Mouse (Mus musculus): ENCODE data around the gene Gm49339. TPM values are rescaled to one million over a fixed set of nuclear protein-coding genes. Genes with fewer than 3 reads are reported as not detected.
"Not testable (repeated sequence)": the region's sequence is repeated elsewhere in the genome, so short reads cannot be mapped to it uniquely, and the experiment has no call there.

Gene Gm49339
- 1,000 to 10,000 TPM in 1 of 26 experiments, 100 to 1,000 TPM in 25; 130 to 1,055 (median 342) TPM for total RNA-seq (2018; cell fraction: chromatin; rRNA removed)
- 100 to 1,000 TPM; 319 to 759 (median 483) TPM for total RNA-seq (2018; cell fraction: cytosol; rRNA removed)
- total RNA-seq (2018; cell fraction: nucleus; rRNA removed) = 1,000 to 10,000 TPM in 8 of 26 experiments, 100 to 1,000 TPM in 18; 351 to 1,847 (median 599) TPM
- 497 to 1,039 TPM (median 515 TPM) in 3 replicates for polyA plus RNA-seq (2018)

DNA sequence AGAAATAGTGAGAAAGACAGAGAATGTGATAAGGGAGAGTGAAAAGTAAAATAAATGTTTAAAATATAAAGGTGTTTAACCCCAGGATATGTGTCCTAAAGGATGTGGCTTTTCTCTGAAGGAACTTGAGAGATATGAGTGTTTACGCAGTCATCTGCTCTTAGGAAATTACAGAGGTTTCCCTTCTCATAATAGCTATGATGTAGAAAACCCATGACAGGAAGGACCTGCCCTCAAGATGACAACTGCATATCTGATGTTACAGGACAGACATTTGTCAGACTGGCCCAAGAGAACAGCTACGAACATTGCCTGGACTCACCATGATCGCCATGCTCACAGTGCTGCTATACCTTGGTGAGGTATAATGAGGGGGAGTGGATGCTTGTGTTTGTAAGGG, at the start of gene Gm49339, which contains the start of gene Lilr4b:
Gene Gm49339 (plus strand): TSS at position 216 of the 400 bp plus-strand sequence.
Gene Lilr4b (plus strand): TSS at position 236 of the 400 bp plus-strand sequence.
- 0% methylated on average over 1 of the region's 3 CpGs for WGBS (ENCODE audit: missing documents)
- Histone ChIP-seq H3K79me2 (ENCODE audit: inconsistent target) (peaks cover 46% of the 10 kb centered on the region), H3K27ac (peak within 1 kb of the TSS; percentile 96), H3K4me3 (ENCODE audit: inconsistent target) (peak within 1 kb of the TSS; percentile 65)
- H3K36me3 ChIP-seq (ENCODE audit: inconsistent target) = not testable (repeated sequence)

DNA sequence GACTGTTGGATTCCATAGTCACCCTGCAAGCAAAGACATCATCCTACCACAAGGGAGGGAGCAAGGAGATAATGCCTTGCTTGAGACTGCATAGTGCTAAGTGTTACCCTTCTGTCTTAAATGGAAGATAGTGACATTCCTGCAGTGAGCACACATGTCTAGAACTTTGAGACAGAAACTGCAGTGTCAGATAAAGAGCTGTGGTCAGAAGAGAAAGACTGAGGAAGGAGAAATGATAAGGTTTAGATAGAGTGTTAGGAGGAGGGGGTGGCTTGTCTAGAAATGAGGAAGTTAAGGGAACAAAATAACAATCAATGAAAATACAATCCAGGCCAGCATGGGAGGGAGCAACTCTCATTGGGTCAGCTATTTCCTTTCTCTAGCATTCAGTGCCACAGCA, 47.5 kb upstream of the Gm49339 start:
- Histone ChIP-seq H3K36me3 (ENCODE audit: inconsistent target) (no peaks in the 10 kb centered on the region), H3K27ac (no peak overlapping the region), H3K79me2 (ENCODE audit: inconsistent target) (no peaks in the 10 kb centered on the region), H3K4me3 (ENCODE audit: inconsistent target) (no peak overlapping the region)

DNA sequence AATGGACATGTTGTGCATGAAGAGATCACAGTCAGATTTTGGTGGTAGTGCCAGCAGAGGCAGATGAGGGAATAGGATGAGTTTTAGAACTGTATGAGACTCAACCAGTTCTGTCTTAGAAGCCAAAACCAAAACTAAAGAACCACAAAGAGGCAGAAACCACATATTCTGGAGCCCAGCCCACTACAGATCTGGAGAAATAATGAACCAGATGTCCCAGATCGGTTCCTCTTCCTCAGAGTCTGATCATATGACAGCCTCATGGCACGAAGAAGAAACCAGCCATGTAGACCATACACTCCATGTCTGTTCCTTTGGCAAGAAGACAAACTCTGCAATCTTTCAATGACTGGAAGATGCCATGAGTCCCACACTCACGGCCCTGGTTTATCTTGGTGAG, 44.7 kb upstream of the Gm49339 start:
- H3K27ac ChIP-seq = peak overlapping the region; percentile 50
- no peak overlapping the region for H3K4me3 ChIP-seq (ENCODE audit: inconsistent target)
- WGBS (ENCODE audit: missing documents) = 28% methylated on average over 3 of the region's 3 CpGs
- H3K36me3 ChIP-seq (ENCODE audit: inconsistent target) = no peaks in the 10 kb centered on the region
- no peaks in the 10 kb centered on the region for H3K79me2 ChIP-seq (ENCODE audit: inconsistent target)

DNA sequence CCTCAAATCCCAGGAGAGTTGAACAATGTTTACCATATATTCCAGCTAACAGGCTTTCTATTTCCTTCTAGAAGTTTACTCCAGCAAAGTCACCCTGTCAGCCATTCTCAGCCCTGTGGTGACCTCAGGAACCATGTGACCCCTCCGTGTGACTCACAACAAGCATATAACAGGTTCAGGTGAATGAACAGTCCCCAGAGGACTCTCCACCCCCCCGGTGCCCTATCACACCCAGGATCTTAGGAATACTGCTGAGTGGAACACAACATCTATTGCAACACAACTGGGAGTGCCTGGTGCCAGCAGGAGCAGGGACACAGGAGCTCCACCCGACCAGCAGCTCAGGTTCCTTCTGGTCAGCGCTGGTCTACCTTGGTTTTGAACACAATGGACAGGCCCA, 28.8 kb upstream of the Gm49339 start:
- H3K4me3 ChIP-seq (ENCODE audit: inconsistent target) = peak overlapping the region; percentile 36; the same call in 1 of the 2 replicates
- peak overlapping the region; percentile 91 for H3K27ac ChIP-seq
- WGBS (ENCODE audit: missing documents) = 79% methylated on average over 4 of the region's 4 CpGs
- H3K36me3 ChIP-seq (ENCODE audit: inconsistent target) = no peaks in the 10 kb centered on the region
- peaks cover 33% of the 10 kb centered on the region for H3K79me2 ChIP-seq (ENCODE audit: inconsistent target)

DNA sequence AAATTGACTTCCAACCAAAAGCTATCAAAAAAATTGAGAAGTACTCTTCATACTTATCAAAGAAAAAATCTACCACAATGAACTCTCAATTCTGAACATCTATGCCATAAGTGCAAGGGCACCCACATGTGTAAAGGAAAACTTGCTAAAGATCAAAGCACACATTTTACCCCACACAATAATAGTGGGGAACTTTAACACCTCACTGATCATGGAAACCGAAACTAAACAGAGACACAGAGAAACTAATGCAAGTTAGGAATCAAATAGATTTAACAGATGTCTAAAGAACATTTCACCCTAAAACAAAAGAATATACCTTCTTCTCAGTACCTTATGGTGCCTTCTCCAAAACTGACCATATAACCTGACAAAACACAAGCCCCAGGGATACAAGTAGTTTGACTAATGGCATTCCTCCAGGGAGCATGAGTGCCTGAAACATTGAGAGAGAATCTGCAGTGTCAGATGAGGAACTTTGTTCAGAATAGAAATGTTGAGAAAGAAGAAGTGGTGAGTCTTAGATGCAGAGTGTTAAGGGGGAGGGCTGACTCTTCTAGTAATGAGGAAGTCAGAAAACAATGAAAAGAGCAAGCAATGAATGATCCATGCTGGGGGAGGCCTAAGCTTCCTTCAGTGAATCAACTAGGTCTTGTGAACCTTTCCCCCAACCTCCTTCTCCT, 26.7 kb upstream of the Gm49339 start:
- Histone ChIP-seq H3K4me3 (ENCODE audit: inconsistent target) (peak overlapping the region; percentile 36), H3K36me3 (ENCODE audit: inconsistent target) (no peaks in the 10 kb centered on the region), H3K79me2 (ENCODE audit: inconsistent target) (peaks cover 33% of the 10 kb centered on the region), H3K27ac (peak overlapping the region; percentile 91)
- 0% methylated on average over 1 of the region's 1 CpGs for WGBS (ENCODE audit: missing documents)

DNA sequence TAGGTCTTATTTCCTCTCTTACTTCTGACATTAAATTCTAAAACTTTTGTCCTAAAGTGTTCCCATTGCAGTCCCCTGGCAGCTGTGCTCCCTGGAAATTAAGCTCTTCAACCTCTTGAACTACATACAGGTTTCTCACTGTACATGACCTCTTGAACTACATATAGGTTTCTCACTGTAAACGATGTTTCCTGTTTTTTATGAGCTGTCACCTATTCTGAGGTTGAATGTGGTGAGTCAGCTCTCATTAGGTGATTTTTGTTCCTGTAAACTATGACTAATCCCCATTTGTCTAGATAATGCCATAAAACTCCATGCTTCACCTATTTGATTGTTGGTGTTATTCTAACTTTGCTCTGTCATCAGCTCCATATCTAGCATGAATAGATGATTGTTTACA, 26.0 kb upstream of the Gm49339 start:
- no peaks in the 10 kb centered on the region for H3K36me3 ChIP-seq (ENCODE audit: inconsistent target)
- H3K4me3 ChIP-seq (ENCODE audit: inconsistent target) = no peak overlapping the region
- peaks cover 33% of the 10 kb centered on the region for H3K79me2 ChIP-seq (ENCODE audit: inconsistent target)
- 14% methylated on average over 1 of the region's 1 CpGs for WGBS (ENCODE audit: missing documents)
- H3K27ac ChIP-seq = peak overlapping the region; percentile 91

DNA sequence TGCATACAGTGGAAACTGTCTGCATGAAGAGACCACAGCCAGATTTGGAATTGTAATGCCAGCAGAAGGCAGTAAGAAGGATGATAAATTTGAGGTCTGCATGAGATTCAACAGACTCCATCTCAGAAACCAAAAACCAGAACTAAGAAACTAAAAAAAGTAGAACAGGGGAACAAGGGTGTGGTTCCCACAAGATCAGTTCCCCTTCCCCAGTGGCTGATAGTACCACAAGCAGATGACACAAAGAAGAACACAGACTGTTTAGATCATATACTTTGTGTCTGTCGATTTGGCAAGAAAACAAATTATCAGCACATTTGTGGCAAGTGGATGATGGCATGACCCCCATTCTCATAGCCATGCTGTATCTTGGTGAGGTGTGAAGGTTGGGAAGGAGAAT, 24.6 kb upstream of the Gm49339 start:
- no peaks in the 10 kb centered on the region for H3K36me3 ChIP-seq (ENCODE audit: inconsistent target)
- 0% methylated on average over 1 of the region's 1 CpGs for WGBS (ENCODE audit: missing documents)
- H3K79me2 ChIP-seq (ENCODE audit: inconsistent target) = peaks cover 27% of the 10 kb centered on the region
- peak overlapping the region; percentile 91 for H3K27ac ChIP-seq
- no peak overlapping the region for H3K4me3 ChIP-seq (ENCODE audit: inconsistent target)

DNA sequence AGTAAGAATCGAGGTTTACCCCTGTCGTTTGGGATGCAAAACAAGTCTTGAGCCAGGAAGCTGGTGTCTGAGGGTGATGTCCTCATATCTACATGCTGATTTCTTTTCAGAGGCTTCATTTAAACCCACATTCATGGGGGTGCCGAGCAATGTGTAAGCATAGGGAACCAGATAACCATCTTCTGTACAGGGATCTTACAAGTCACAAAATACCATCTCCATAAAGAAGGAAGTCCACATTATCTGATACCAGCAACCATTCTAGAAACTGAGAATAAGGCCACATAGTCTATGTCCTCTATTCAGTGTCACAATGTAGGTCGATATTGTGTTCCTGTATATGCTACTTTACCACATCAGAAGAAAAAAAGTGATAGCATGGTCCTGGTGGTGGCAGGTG, 24.0 kb upstream of the Gm49339 start:
- Histone ChIP-seq H3K4me3 (ENCODE audit: inconsistent target) (no peak overlapping the region), H3K36me3 (ENCODE audit: inconsistent target) (no peaks in the 10 kb centered on the region), H3K27ac (peak overlapping the region; percentile 91), H3K79me2 (ENCODE audit: inconsistent target) (peaks cover 21% of the 10 kb centered on the region)
- WGBS (ENCODE audit: missing documents) = 13% methylated on average over 3 of the region's 4 CpGs

DNA sequence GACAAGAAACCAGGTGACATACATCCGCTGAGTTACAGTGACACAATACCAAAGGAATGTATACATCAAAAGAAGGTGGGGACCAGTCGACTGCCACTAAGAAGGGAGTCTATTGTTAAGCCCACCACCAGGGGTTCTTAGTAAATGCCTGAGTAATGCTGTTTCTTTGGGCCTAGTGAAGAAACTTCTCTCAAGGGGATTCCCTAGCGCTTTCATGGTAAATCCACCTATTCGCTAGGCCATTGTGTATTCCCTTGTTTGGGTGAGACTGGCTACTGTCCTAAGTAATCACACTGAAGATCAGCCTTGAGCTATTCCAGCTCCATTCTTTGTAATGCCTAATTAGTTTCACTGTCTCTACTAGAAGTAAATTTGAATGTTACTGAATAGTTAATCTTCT, 16.6 kb upstream of the Gm49339 start:
- H3K36me3 ChIP-seq (ENCODE audit: inconsistent target); H3K27ac ChIP-seq; H3K4me3 ChIP-seq (ENCODE audit: inconsistent target); H3K79me2 ChIP-seq (ENCODE audit: inconsistent target): not testable (repeated sequence)
- WGBS (ENCODE audit: missing documents) = 88% methylated on average over 4 of the region's 4 CpGs

DNA sequence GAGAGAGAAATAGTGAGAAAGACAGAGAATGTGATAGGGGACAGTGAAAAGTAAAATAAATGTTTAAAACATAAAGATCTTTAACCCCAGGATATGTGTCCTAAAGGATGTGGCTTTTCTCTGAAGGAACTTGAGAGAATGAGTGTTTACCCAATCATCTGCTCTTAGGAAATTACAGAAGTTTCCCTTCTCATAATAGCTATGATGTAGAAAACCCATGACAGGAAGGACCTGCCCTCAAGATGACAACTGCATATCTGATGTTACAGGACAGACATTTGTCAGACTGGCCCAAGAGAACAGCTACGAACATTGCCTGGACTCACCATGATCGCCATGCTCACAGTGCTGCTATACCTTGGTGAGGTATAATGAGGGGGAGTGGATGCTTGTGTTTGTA, 10.3 kb downstream of the Gm49339 start, which contains the start of gene Lilrb4a:
Gene Lilrb4a (plus strand): TSS at position 266 of the 400 bp plus-strand sequence.
- no CpG with 5 or more reads among the region's 2 CpGs for whole genome bisulfite sequencing (ENCODE audit: missing documents)
- Histone ChIP-seq H3K79me2 (ENCODE audit: inconsistent target) (peaks cover 32% of the 10 kb centered on the region), H3K4me3 (ENCODE audit: inconsistent target) (peak within 1 kb of the TSS; percentile 74), H3K27ac (peak within 1 kb of the TSS; percentile 93)
- not testable (repeated sequence) for H3K36me3 ChIP-seq (ENCODE audit: inconsistent target)

DNA sequence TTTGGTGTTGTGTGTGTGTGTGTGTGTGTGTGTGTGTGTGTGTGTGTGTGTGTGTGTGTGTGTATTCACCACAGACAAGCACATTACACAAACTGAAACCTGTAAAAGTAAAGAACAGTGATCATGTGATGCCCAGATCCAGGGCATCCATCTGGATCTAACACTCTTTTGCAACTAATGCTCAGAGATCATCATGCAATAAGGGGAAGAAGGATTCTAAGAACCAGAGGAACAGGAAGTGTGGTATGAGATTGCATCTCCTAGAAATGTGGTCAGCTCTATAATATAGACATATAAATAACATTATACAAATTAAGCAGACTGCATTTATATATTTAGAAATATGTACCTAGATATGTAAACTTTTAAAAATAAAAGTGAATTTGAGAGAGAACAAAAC, 39.6 kb downstream of the Gm49339 start:
- H3K79me2 ChIP-seq (ENCODE audit: inconsistent target) = peaks cover 61% of the 10 kb centered on the region; the same call in 1 of the 2 replicates
- peak overlapping the region; percentile 10; the same call in 1 of the 2 replicates for H3K27ac ChIP-seq
- no peaks in the 10 kb centered on the region for H3K36me3 ChIP-seq (ENCODE audit: inconsistent target)
- H3K4me3 ChIP-seq (ENCODE audit: inconsistent target) = no peak overlapping the region

DNA sequence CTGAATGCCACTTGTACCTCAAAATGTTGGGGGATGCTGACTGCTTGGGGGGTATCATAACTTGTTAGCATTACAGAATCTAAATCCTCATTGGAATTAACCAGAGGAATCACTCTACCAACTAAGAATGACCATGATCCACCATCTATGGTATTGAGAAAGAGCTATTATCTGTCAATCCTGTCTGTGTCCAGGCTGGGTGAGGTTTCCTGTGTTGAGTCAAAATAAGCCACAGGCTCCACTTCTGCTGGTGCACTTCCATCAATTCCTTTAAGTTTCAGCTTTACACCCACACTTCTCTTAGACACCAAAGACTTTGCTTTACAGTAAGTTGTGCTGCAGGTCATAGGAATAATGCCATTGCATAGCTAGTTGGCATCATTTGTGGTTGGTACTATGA, 41.0 kb downstream of the Gm49339 start:
- peaks cover 73% of the 10 kb centered on the region for H3K79me2 ChIP-seq (ENCODE audit: inconsistent target)
- H3K36me3 ChIP-seq (ENCODE audit: inconsistent target) = no peaks in the 10 kb centered on the region
- H3K27ac ChIP-seq = peak overlapping the region; percentile 27
- no peak overlapping the region for H3K4me3 ChIP-seq (ENCODE audit: inconsistent target)

DNA sequence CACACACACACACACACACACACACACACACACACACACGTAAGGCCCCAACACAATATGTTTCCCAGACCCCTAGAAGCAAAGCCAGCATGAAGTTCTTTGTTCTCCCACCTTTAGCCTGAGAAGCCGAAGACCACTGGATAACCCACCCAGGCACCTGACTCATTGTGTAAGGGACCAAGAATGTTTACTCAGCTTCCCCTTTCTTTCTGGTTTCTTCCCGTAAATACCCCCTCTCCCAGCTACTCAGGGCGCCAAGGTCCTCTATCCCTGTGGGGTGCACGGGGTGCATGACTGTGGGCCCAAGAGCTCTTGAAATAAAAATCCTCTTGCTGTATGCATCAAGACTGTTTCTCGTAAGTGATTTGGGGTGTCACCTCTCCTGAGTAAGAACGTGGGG, 45.7 kb downstream of the Gm49339 start:
- H3K27ac ChIP-seq = peak overlapping the region; percentile 91

DNA sequence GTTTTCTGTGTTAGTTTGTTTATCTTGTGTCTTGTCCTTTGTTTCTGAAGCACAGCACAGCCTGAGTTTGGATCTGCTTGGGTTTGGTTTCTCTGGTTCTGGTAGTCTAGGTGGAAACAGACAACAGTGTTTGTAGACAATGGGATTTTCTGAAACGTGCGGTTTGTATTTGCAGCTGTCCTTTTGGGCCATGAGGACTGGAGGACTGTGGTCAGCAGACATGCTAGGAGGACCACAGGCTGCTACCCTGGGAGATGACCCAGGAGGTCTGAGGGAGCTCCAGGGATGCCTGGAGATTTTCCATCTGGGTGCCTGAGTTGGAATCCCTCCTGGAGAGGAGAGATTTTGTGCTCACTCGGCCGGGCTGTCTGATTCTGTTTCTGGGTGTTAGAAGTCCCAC, 46.2 kb downstream of the Gm49339 start:
- Histone ChIP-seq H3K27ac (peak overlapping the region; percentile 91), H3K4me3 (ENCODE audit: inconsistent target) (peak overlapping the region; percentile 38), H3K79me2 (ENCODE audit: inconsistent target) (peaks cover 92% of the 10 kb centered on the region), H3K36me3 (ENCODE audit: inconsistent target) (no peaks in the 10 kb centered on the region)
- 35% methylated on average over 2 of the region's 4 CpGs for WGBS (ENCODE audit: missing documents)

More for the DNA sequence above, 45.7 kb downstream of the Gm49339 start:
- 11% methylated on average over 6 of the region's 7 CpGs for WGBS (ENCODE audit: missing documents)
- Histone ChIP-seq H3K79me2 (ENCODE audit: inconsistent target) (peaks cover 93% of the 10 kb centered on the region), H3K4me3 (ENCODE audit: inconsistent target) (peak overlapping the region; percentile 38), H3K36me3 (ENCODE audit: inconsistent target) (no peaks in the 10 kb centered on the region)

DNA sequence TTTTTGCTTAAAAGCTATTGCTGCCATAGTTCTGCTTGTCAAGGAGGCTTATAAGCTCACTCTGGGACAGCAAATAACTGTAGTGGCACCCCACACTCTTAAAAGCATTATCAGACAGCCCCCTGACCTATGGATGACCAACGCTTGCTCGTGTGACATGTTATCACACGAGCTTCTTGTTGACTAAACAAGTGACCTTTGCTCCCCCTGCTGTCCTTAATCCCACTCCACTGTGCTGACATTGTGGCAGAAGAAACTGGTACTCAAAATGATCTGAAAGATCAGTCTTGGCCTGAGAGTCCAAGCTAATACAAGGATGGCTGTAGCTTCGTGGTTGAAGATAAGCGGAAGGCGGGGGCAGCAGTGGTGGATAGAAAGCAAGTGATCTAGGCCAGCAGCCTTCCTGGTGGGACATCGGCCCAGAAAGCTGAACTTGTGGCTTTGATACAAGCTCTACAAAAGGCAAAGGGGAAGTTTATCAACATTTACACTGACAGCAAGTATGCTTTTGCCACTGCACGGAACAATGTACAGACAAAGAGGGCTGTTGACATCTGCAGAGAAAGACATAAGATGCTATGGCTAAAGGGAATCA, 48.5 kb downstream of the Gm49339 start:
- H3K4me3 ChIP-seq (ENCODE audit: inconsistent target) = peak overlapping the region; percentile 38
- peak overlapping the region; percentile 91 for H3K27ac ChIP-seq
- peaks cover 75% of the 10 kb centered on the region for H3K79me2 ChIP-seq (ENCODE audit: inconsistent target)
- H3K36me3 ChIP-seq (ENCODE audit: inconsistent target) = no peaks in the 10 kb centered on the region
- WGBS (ENCODE audit: missing documents) = 3% methylated on average over 8 of the region's 8 CpGs

All from macrophage (primary cell).